ENCODE assay signal across 14 mouse cellular contexts in the genomic region with DNA sequence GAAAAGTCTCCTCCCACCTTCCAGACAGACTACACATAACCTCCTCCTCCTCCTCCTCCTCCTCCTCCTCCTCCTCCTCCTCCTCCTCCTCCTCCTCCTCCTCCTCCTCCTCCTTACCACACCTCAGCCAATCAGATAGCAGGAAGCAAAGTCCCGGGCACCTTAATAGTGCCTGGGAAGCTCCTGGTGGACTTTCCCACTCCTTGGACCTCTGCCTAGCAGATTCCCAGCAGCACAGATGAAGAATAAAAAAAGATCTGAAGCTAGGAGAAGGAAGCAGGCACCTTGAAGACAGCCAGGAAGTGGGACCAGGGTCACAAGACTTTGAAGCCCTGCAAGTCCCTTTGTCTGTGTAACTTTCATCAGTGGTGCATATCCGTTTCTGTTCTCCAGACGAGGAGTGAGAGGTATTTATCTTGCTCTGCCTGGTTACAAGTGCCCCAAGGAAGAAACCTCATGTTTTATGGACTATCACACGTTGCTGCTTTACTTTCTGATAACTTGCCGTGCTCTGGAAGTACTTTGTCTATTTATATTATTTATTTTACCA. TPM values are rescaled to one million over a fixed set of nuclear protein-coding genes. Genes with fewer than 3 reads are reported as not detected.
DNase-seq lines count a peak whose midpoint lies in the region; ATAC-seq and TF ChIP-seq lines count a peak whose summit lies in the region.
"Had no signal": no experiment of that assay in that cellular context is flagged by ENCODE, and none has a peak within 500 bp of the region (broad histone marks: within the 10 kb centered on the region; RNA-seq: fewer than 3 reads in every experiment).

No protein-coding gene starts in this region.

- no peak; the same call in 1 of the 2 replicates for TF ChIP-seq POLR2A in small intestine, adult 2 months (IDR thresholded peaks at IDR 0.05; ENCODE audit: low read depth, low read length)

- H3K4me3 ChIP-seq in heart, embryonic 10.5 days, result no peak overlapping the region
- H3K4me3 ChIP-seq in heart, embryonic 11.5 days (ENCODE audit: low read depth, low read length), result no peak overlapping the region
- no peak overlapping the region for H3K4me3 ChIP-seq in intestine, embryonic 16.5 days (ENCODE audit: low read length)
- no peak overlapping the region; the same call in 1 of the 2 replicates for H3K4me3 ChIP-seq in small intestine, adult 2 months (ENCODE audit: low read depth, low read length)
- H3K4me3 ChIP-seq: embryonic facial prominence, embryonic 13.5 days had no signal

- H3K9ac ChIP-seq in heart, embryonic 11.5 days (ENCODE audit: low read depth, low read length), result no peak overlapping the region
- no peak overlapping the region for H3K9ac ChIP-seq in intestine, embryonic 16.5 days (ENCODE audit: low read depth, low read length)
- H3K9ac ChIP-seq: embryonic facial prominence, embryonic 13.5 days; liver, embryonic 14.5 days had no signal

- H3K9me3 ChIP-seq in heart, embryonic 10.5 days, result no peaks in the 10 kb centered on the region
- no peaks in the 10 kb centered on the region for H3K9me3 ChIP-seq in heart, embryonic 11.5 days (replicated peaks; ENCODE audit: control insufficient read depth, low read length)
- no peaks in the 10 kb centered on the region for H3K9me3 ChIP-seq in intestine, embryonic 16.5 days (ENCODE audit: control insufficient read depth, low read length)
- H3K9me3 ChIP-seq: embryonic facial prominence, embryonic 13.5 days had no signal

- 35% methylated on average over 5 of the region's 5 CpGs for WGBS in heart, embryonic 10.5 days
- 35% methylated on average over 5 of the region's 5 CpGs for WGBS in heart, embryonic 11.5 days (ENCODE audit: insufficient replicate concordance)
- 22% methylated on average over 5 of the region's 5 CpGs for WGBS in intestine, embryonic 16.5 days
- 10% methylated on average over 5 of the region's 5 CpGs for WGBS in small intestine, adult 2 months

- no peak overlapping the region for H3K27ac ChIP-seq in heart, embryonic 10.5 days
- no peak overlapping the region for H3K27ac ChIP-seq in heart, embryonic 11.5 days (ENCODE audit: low read depth, low read length)
- peak overlapping the region; percentile 81 for H3K27ac ChIP-seq in intestine, embryonic 16.5 days (ENCODE audit: low read length)
- peak overlapping the region; percentile 100 for H3K27ac ChIP-seq in small intestine, adult 2 months (ENCODE audit: insufficient read depth, low read depth, low read length)
- H3K27ac ChIP-seq: embryonic facial prominence, embryonic 13.5 days; liver, embryonic 14.5 days had no signal

- peak; percentile 39 for DNase-seq in heart, embryonic 10.5 days (ENCODE audit: low spot score)
- peak; percentile 55 for DNase-seq in 416B (ENCODE audit: low read depth)
- DNase-seq in urinary bladder, postnatal 4 days (ENCODE audit: low spot score in 2 of 2), result no peak
- no peak for DNase-seq in adrenal gland, adult 2 months
- no peak for DNase-seq in adrenal gland, postnatal 14 days
- DNase-seq: heart, postnatal 14 days; midbrain, embryonic 14.5 days had no signal

- ATAC-seq in heart, embryonic 11.5 days (replicated peaks; ENCODE audit: insufficient number of reproducible peaks, low FRiP score, low TSS enrichment), result no peak
- peak; percentile 57 for ATAC-seq in intestine, embryonic 16.5 days

- no peak overlapping the region for H3K4me2 ChIP-seq in heart, embryonic 11.5 days
- H3K4me2 ChIP-seq in intestine, embryonic 16.5 days (ENCODE audit: low read depth, low read length), result no peak overlapping the region
- H3K4me2 ChIP-seq: embryonic facial prominence, embryonic 13.5 days had no signal

- no peaks in the 10 kb centered on the region for H3K4me1 ChIP-seq in heart, embryonic 10.5 days
- H3K4me1 ChIP-seq in heart, embryonic 11.5 days (ENCODE audit: control insufficient read depth, insufficient read depth, low read length), result no peaks in the 10 kb centered on the region
- peaks cover 26% of the 10 kb centered on the region for H3K4me1 ChIP-seq in intestine, embryonic 16.5 days (ENCODE audit: control insufficient read depth, insufficient read depth, low read length)
- peaks cover 29% of the 10 kb centered on the region for H3K4me1 ChIP-seq in small intestine, adult 2 months (ENCODE audit: control insufficient read depth, insufficient read depth, insufficient read length, low read length)

- H3K27me3 ChIP-seq in heart, embryonic 10.5 days (ENCODE audit: insufficient read depth, poor library complexity, severe bottlenecking), result no peaks in the 10 kb centered on the region
- no peaks in the 10 kb centered on the region for H3K27me3 ChIP-seq in heart, embryonic 11.5 days (ENCODE audit: control insufficient read depth, insufficient read depth, low read length)
- no peaks in the 10 kb centered on the region for H3K27me3 ChIP-seq in intestine, embryonic 16.5 days (replicated peaks; ENCODE audit: control insufficient read depth, insufficient read depth, low read length)
- no peaks in the 10 kb centered on the region for H3K27me3 ChIP-seq in small intestine, adult 2 months (ENCODE audit: control insufficient read depth, insufficient read depth, low read length)
- H3K27me3 ChIP-seq: embryonic facial prominence, embryonic 13.5 days had no signal

- no peak for TF ChIP-seq CTCF in small intestine, adult 2 months (IDR thresholded peaks at IDR 0.05; ENCODE audit: extremely low read depth, insufficient read length, insufficient replicate concordance, low read depth, low read length)

- H3K36me3 ChIP-seq in heart, embryonic 10.5 days, result no peaks in the 10 kb centered on the region
- H3K36me3 ChIP-seq in heart, embryonic 11.5 days (ENCODE audit: control insufficient read depth, insufficient read depth, low read length), result no peaks in the 10 kb centered on the region
- H3K36me3 ChIP-seq in intestine, embryonic 16.5 days (ENCODE audit: control insufficient read depth, insufficient read depth, low read length), result peaks cover 6% of the 10 kb centered on the region; the same call in 1 of the 2 replicates
- peaks cover 20% of the 10 kb centered on the region for H3K36me3 ChIP-seq in small intestine, adult 2 months (ENCODE audit: control insufficient read depth, insufficient read depth, low read length)

RNA-seq across cellular contexts. Expression of a gene that starts 16.2 kb away (rescaled TPM):
- 0.05 TPM in 1 of 2 replicates, not detected in the other for polyA plus RNA-seq in heart, embryonic 10.5 days (2016; fragmentation: Nextera tagmentation; extraction: Ambion mirVana)
- polyA plus RNA-seq in heart, embryonic 11.5 days (2014; fragmentation: Nextera tagmentation; extraction: Ambion mirVana), result 0.28 and 0.56 TPM in 2 replicates
- polyA plus RNA-seq in intestine, embryonic 16.5 days (2015; fragmentation: Nextera tagmentation; extraction: Ambion mirVana), result 0.97 and 1.0 TPM in 2 replicates
- 2.7 and 3.5 TPM in 2 replicates for polyA plus RNA-seq in small intestine, adult 2 months (2012; rRNA removed)
- 10 to 100 TPM; 28.3 to 31.6 TPM for total RNA-seq in adrenal gland, adult 2 months (2021)
- 3.1 and 4.1 TPM in 2 replicates for polyA plus RNA-seq in adrenal gland, adult 2 months (2012; rRNA removed)
- total RNA-seq in adrenal gland, postnatal 14 days (2021), result 10.8 and 18.2 TPM in 2 replicates

RNA-seq across cellular contexts. Expression of a gene that starts 24.5 kb away (rescaled TPM):
- polyA plus RNA-seq in heart, embryonic 10.5 days (2016; fragmentation: Nextera tagmentation; extraction: Ambion mirVana), result 0.91 and 2.9 TPM in 2 replicates
- polyA plus RNA-seq in heart, embryonic 11.5 days (2014; fragmentation: Nextera tagmentation; extraction: Ambion mirVana), result 1.3 and 1.8 TPM in 2 replicates
- polyA plus RNA-seq in intestine, embryonic 16.5 days (2015; fragmentation: Nextera tagmentation; extraction: Ambion mirVana), result 9.9 and 11.1 TPM in 2 replicates
- polyA plus RNA-seq in small intestine, adult 2 months (2012; rRNA removed), result 7.1 and 11.1 TPM in 2 replicates
- total RNA-seq in adrenal gland, adult 2 months (2021), result 10 to 100 TPM; 16.7 to 24.2 TPM
- polyA plus RNA-seq in adrenal gland, adult 2 months (2012; rRNA removed), result 9.2 and 10.8 TPM in 2 replicates
- total RNA-seq in adrenal gland, postnatal 14 days (2021), result 19.7 and 24.6 TPM in 2 replicates

RNA-seq across cellular contexts. Expression of a gene that starts 49.1 kb away (rescaled TPM):
- not detected in 2 replicates for polyA plus RNA-seq in heart, embryonic 10.5 days (2016; fragmentation: Nextera tagmentation; extraction: Ambion mirVana)
- not detected in 2 replicates for polyA plus RNA-seq in heart, embryonic 11.5 days (2014; fragmentation: Nextera tagmentation; extraction: Ambion mirVana)
- polyA plus RNA-seq in intestine, embryonic 16.5 days (2015; fragmentation: Nextera tagmentation; extraction: Ambion mirVana), result not detected in 2 replicates
- polyA plus RNA-seq in small intestine, adult 2 months (2012; rRNA removed), result not detected in 2 replicates
- not detected for total RNA-seq in adrenal gland, adult 2 months (2021)
- not detected in 2 replicates for polyA plus RNA-seq in adrenal gland, adult 2 months (2012; rRNA removed)
- not detected in 2 replicates for total RNA-seq in adrenal gland, postnatal 14 days (2021)
- total RNA-seq: gastrocnemius, adult 18-20 months; heart, postnatal 14 days; layer of hippocampus, postnatal 25 days had no signal
- polyA plus RNA-seq: embryonic facial prominence, embryonic 13.5 days; liver, embryonic 14.5 days; midbrain, embryonic 14.5 days had no signal

RNA-seq across cellular contexts. Expression of a gene that starts 59.6 kb away (rescaled TPM):
- polyA plus RNA-seq in heart, embryonic 10.5 days (2016; fragmentation: Nextera tagmentation; extraction: Ambion mirVana), result not detected in 2 replicates
- not detected in 2 replicates for polyA plus RNA-seq in heart, embryonic 11.5 days (2014; fragmentation: Nextera tagmentation; extraction: Ambion mirVana)
- not detected in 2 replicates for polyA plus RNA-seq in intestine, embryonic 16.5 days (2015; fragmentation: Nextera tagmentation; extraction: Ambion mirVana)
- not detected in 2 replicates for polyA plus RNA-seq in small intestine, adult 2 months (2012; rRNA removed)
- not detected for total RNA-seq in adrenal gland, adult 2 months (2021)
- polyA plus RNA-seq in adrenal gland, adult 2 months (2012; rRNA removed), result not detected in 2 replicates
- total RNA-seq in adrenal gland, postnatal 14 days (2021), result not detected in 2 replicates
- total RNA-seq: gastrocnemius, adult 18-20 months; heart, postnatal 14 days; layer of hippocampus, postnatal 25 days had no signal
- polyA plus RNA-seq: embryonic facial prominence, embryonic 13.5 days; liver, embryonic 14.5 days; midbrain, embryonic 14.5 days had no signal

Comparison
In these comparisons a context has a peak if more than half of its experiments do, and no peak if none do; other contexts are left out.
1. DNase-seq: peak in heart, embryonic 10.5 days (single experiment) and 416B (single experiment); none in urinary bladder, postnatal 4 days (0 of 2), adrenal gland, adult 2 months (single experiment) and adrenal gland, postnatal 14 days (single experiment).
2. H3K27ac ChIP-seq: peak in intestine, embryonic 16.5 days (single experiment) and small intestine, adult 2 months (single experiment); none in heart, embryonic 10.5 days (single experiment) and heart, embryonic 11.5 days (single experiment).